Mouse (Mus musculus) brain, embryonic 14.5 days (tissue): ENCODE measurements around the gene Kdm2a.

ENCODE experiments used
- CTCF ChIP-seq: fragments of 200-500 bp; IDR thresholded peaks from 2 replicates; pipeline ENCODE4 v1.5.1; 2012; ENCODE audit warnings: inconsistent platforms, mild to moderate bottlenecking, moderate library complexity, borderline replicate concordance; ENCODE audit not compliant: insufficient read depth, insufficient read length; ENCODE audit errors: extremely low read depth
- POLR2A ChIP-seq: fragments of 200-500 bp; IDR thresholded peaks from 2 replicates; pipeline ENCODE4 v1.6.1; 2012; ENCODE audit warnings: mild to moderate bottlenecking, inconsistent platforms, borderline replicate concordance; ENCODE audit not compliant: poor library complexity, insufficient read depth, insufficient read length, severe bottlenecking; ENCODE audit errors: extremely low read depth

DNA sequence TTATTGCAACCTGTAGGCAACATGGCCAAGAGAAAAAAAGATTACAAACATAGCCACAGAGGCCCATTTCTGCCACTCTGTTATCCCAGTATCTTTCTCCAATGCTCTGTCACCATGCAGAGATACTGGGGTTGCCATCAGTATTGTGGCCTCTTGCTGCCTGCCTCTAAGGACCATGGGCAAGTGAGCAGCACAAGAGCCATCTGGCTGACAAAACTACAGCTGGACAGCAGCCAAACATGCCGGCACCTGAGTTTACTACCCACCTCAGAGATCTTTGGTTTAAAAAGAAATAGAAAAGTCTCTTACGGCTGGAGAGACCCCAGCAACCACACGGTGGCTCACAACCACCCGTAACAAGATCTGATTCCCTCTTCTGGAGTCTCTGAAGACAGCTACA, 78.8 kb downstream of the Kdm2a start:
- TF ChIP-seq POLR2A (no peak), CTCF (no peak)
